Mouse (Mus musculus): Measurements from ENCODE around the gene Polr2g. TPM values are rescaled to one million over a fixed set of nuclear protein-coding genes. Genes with fewer than 3 reads are reported as not detected.
A peak's percentile ranks its signal among the peaks of the same experiment; 100 is the strongest.
"Not testable (repeated sequence)": the region's sequence is repeated elsewhere in the genome, so short reads cannot be mapped to it uniquely, and the experiment has no call there.

Gene Polr2g
- polyA plus RNA-seq (2015; fragmentation: Nextera tagmentation; extraction: Ambion mirVana) = 175 and 178 TPM in 2 replicates

- Histone ChIP-seq H3K9ac (peak within 1 kb of the TSS; percentile 86), H3K4me3 (peak within 1 kb of the TSS; percentile 84), H3K36me3 (peaks cover 24% of the 10 kb centered on the region), H3K4me2 (peak within 1 kb of the TSS; percentile 92), H3K27ac (peak within 1 kb of the TSS; percentile 82), H3K27me3 (no peaks in the 10 kb centered on the region), H3K4me1 (peaks cover 25% of the 10 kb centered on the region), H3K9me3 (no peaks in the 10 kb centered on the region)
- peak; percentile 52; the same call in 1 of the 2 replicates for ATAC-seq (ENCODE audit: insufficient number of reproducible peaks, insufficient read depth, low FRiP score, low TSS enrichment, low read depth)
- 2% methylated on average over 25 of the region's 25 CpGs for WGBS
Observed at GRCm38 (mm10) chr19:8798264-8798946, at the start of gene Polr2g. Gene Polr2g (minus strand): TSS chr19:8798577.

DNA sequence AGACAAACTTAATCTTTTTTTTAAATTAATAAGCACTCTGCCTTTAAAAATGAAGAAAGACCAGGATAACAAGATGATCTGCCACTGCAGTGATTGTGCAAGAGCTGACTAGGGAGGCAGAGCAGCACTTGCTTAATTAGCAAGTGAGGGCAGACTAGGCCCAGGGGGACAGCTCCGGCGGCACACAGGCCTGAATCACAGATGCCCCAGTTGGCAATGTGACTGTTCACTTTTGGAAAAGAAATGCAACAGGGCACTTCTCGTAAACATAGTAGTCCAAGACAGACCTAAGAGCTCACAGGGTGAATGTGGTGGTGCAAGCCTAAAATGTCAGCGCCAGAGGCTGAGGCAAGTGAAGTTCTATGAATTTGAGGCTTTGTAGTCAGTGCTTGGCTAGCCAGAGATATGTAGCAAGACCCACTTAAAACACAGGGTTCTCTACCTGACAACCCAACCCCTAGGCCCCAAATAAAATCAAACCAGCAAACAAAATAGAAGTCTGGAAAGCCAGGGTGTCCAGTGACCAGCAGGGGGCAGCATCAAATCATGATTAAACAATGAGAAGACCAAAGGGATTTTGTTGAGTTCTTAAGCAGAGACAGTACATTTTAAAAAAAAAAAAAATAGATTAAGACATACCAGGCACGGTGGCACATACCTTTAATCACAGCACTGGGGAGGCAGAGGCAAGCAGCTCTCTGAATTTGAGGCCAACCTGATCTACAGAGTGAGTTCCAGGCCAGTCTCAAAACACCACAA is 46.2 kb upstream of the Polr2g start:
- H3K27ac ChIP-seq = no peak overlapping the region
- no peaks in the 10 kb centered on the region for H3K9me3 ChIP-seq
- H3K9ac ChIP-seq = peak overlapping the region; percentile 16; the same call in 1 of the 2 replicates
- H3K4me2 ChIP-seq = no peak overlapping the region
- H3K27me3 ChIP-seq = no peaks in the 10 kb centered on the region
- ATAC-seq (ENCODE audit: insufficient number of reproducible peaks, insufficient read depth, low FRiP score, low TSS enrichment, low read depth) = no peak
- WGBS = 64% methylated on average over 5 of the region's 5 CpGs
- peaks cover 16% of the 10 kb centered on the region for H3K4me1 ChIP-seq
- H3K36me3 ChIP-seq = peaks cover 45% of the 10 kb centered on the region
- no peak overlapping the region for H3K4me3 ChIP-seq

DNA sequence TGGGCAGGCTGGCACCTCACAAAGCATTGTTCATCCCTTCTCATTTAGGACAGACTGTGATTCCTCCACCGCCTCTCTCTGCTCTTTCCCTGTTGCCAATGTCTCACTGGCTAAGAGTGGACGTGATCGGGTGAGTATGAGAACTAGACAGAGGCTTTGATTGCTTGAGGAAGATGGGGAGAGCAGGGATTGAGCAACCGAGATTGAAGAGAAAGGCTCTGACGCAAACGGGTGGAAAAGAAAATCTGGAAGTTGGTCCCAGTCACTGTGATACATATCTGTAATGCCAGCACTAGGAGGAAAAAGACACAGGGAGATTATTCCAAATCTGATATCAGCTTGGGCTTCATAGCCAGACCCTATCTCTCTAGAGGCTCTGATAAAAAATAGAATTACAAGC is 44.6 kb upstream of the Polr2g start:
- Histone ChIP-seq H3K9ac (no peak overlapping the region), H3K4me1 (peaks cover 31% of the 10 kb centered on the region), H3K27me3 (no peaks in the 10 kb centered on the region), H3K9me3 (no peaks in the 10 kb centered on the region), H3K4me3 (no peak overlapping the region), H3K36me3 (peaks cover 40% of the 10 kb centered on the region), H3K27ac (no peak overlapping the region), H3K4me2 (no peak overlapping the region)
- ATAC-seq (ENCODE audit: insufficient number of reproducible peaks, insufficient read depth, low FRiP score, low TSS enrichment, low read depth) = no peak
- WGBS = 85% methylated on average over 6 of the region's 6 CpGs

GRCm38 (mm10) chr19:8841012-8841411 is 42.6 kb upstream of the Polr2g start:
- H3K4me1 ChIP-seq = peaks cover 31% of the 10 kb centered on the region
- H3K4me2 ChIP-seq = peak overlapping the region; percentile 79
- H3K36me3 ChIP-seq = peaks cover 24% of the 10 kb centered on the region
- no peaks in the 10 kb centered on the region for H3K27me3 ChIP-seq
- WGBS = 94% methylated on average over 7 of the region's 7 CpGs
- H3K4me3 ChIP-seq = peak overlapping the region; percentile 48
- ATAC-seq (ENCODE audit: insufficient number of reproducible peaks, insufficient read depth, low FRiP score, low TSS enrichment, low read depth) = no peak
- H3K9ac ChIP-seq = peak overlapping the region; percentile 73
- H3K9me3 ChIP-seq = no peaks in the 10 kb centered on the region
- H3K27ac ChIP-seq = no peak overlapping the region

- Histone ChIP-seq H3K27ac (no peak overlapping the region), H3K27me3 (no peaks in the 10 kb centered on the region), H3K36me3 (peaks cover 26% of the 10 kb centered on the region), H3K4me3 (peak overlapping the region; percentile 48), H3K9me3 (no peaks in the 10 kb centered on the region), H3K4me2 (peak overlapping the region; percentile 79), H3K9ac (peak overlapping the region; percentile 73), H3K4me1 (peaks cover 31% of the 10 kb centered on the region)
- 22% methylated on average over 29 of the region's 29 CpGs for WGBS
- no peak for ATAC-seq (ENCODE audit: insufficient number of reproducible peaks, insufficient read depth, low FRiP score, low TSS enrichment, low read depth)
Observed at GRCm38 (mm10) chr19:8839908-8840791, 41.8 kb upstream of the Polr2g start.

DNA sequence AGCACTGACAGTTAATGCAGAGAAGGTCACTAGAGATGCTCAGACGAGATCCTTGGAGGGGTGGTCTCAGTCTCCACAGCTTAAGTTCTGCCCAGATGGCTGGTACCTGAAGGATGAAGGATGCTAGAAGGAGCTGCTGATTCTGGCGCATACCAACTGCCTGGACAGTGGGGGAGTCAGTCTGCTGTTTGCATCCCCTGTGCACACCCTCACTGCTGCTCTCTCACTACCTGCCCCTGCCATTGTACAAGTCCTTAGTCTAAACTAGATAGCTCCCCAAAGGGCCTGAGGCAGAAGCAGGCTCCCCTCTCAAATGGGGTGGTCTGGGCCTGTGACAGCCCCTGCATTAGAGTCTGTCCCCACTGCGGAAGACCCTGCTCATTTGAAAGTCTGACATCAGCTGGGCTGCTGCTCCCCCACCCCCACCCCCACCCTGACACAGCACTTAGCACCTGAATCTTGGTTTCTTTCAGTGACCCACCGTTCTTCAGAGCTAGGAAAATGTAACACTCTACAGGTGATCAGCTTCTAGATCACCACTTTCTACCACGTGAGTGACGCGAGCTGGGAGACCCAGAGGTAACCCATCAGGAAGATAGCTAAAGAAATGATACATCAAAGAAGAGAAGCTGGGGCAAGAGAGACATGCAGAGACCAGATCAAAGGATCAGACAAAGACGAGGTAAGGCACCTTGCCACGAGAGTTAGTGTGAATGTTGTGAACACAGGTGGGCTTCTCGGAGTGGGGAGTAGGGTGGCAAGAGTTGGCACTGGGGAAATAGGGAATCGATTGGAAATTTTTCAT is 40.9 kb upstream of the Polr2g start, which contains the start of gene Gng3:
Gng3 (minus strand) TSS at position 92 of the 805 bp plus-strand sequence.
- peak within 1 kb of the TSS; percentile 79 for H3K4me2 ChIP-seq
- peak; percentile 27 for ATAC-seq (ENCODE audit: insufficient number of reproducible peaks, insufficient read depth, low FRiP score, low TSS enrichment, low read depth)
- H3K27me3 ChIP-seq = no peaks in the 10 kb centered on the region
- H3K4me1 ChIP-seq = peaks cover 31% of the 10 kb centered on the region
- peak within 1 kb of the TSS; percentile 83 for H3K9ac ChIP-seq
- peak within 1 kb of the TSS; percentile 99 for H3K27ac ChIP-seq
- 47% methylated on average over 11 of the region's 11 CpGs for WGBS
- H3K4me3 ChIP-seq = peak within 1 kb of the TSS; percentile 56
- H3K9me3 ChIP-seq = no peaks in the 10 kb centered on the region
- peaks cover 32% of the 10 kb centered on the region for H3K36me3 ChIP-seq

DNA sequence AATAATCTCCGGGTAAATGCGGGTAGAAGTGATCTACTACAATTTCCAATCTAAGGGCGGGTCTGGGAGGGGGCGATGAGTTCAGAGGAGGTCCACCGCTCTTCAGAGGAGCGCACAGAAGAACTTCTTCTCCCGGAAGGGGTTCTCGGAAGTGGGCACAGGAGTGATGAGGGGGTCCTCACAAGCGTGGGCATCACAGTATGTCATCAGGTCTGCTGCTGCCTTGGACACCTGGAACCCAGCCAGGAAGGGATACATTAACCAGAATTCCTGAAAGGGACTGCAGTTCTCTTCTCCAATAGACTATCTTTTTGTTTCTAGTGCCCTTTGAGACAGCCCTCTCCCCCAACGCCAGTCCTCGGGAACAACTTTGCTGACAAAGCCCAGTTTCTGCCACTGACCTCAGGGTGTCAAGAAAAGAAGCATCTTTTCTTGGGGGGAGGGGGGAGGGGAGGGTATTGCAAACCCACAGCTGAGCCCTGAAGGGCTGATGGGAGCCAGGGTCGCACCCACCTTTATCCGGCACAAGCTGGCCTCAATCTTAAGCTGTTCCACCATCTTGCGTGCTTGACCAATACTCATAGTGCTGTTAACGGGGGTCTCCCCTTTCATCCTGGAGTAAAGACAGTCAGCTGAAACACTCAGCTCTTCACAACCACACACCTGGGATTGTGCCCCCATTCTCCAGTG is 39.8 kb upstream of the Polr2g start:
- WGBS = 17% methylated on average over 15 of the region's 15 CpGs
- ATAC-seq (ENCODE audit: insufficient number of reproducible peaks, insufficient read depth, low FRiP score, low TSS enrichment, low read depth) = no peak; the same call in 1 of the 2 replicates
- Histone ChIP-seq H3K4me2 (peak overlapping the region; percentile 79), H3K9me3 (no peaks in the 10 kb centered on the region), H3K9ac (peak overlapping the region; percentile 83), H3K4me3 (peak overlapping the region; percentile 56), H3K27ac (peak overlapping the region; percentile 99), H3K36me3 (peaks cover 43% of the 10 kb centered on the region), H3K4me1 (peaks cover 31% of the 10 kb centered on the region), H3K27me3 (no peaks in the 10 kb centered on the region)

- H3K27ac ChIP-seq = peak within 1 kb of the TSS; percentile 99
- H3K4me1 ChIP-seq = peaks cover 31% of the 10 kb centered on the region
- no peaks in the 10 kb centered on the region for H3K27me3 ChIP-seq
- peak; percentile 53 for ATAC-seq (ENCODE audit: insufficient number of reproducible peaks, insufficient read depth, low FRiP score, low TSS enrichment, low read depth)
- H3K4me3 ChIP-seq = peak within 1 kb of the TSS; percentile 56
- peaks cover 44% of the 10 kb centered on the region for H3K36me3 ChIP-seq
- WGBS = under 1% methylated on average over 38 of the region's 38 CpGs
- peak within 1 kb of the TSS; percentile 83 for H3K9ac ChIP-seq
- no peaks in the 10 kb centered on the region for H3K9me3 ChIP-seq
- peak within 1 kb of the TSS; percentile 79 for H3K4me2 ChIP-seq
Observed at GRCm38 (mm10) chr19:8837251-8837791, 38.9 kb upstream of the Polr2g start, which contains the start of gene Bscl2. Gene Bscl2 (plus strand): TSS chr19:8837467.

DNA sequence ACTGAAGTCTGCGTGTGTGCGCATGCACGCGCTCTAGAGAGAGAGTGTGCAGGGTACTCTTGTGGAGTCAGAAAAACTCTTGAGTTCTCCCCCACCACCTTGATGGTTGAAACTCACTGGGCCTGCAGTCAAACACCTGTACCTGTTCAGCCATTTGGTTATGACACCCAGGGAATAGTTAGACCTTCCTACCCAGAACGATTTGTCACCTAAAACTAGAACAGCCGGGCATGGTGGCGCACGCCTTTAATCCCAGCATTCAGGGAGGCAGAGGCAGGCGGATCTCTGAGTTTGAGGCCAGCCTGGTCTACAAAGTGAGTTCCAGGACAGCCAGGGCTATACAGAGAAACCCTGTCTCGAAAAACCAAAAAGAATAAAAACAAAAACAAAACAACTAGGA is 38.0 kb upstream of the Polr2g start:
- peaks cover 51% of the 10 kb centered on the region for H3K36me3 ChIP-seq

DNA sequence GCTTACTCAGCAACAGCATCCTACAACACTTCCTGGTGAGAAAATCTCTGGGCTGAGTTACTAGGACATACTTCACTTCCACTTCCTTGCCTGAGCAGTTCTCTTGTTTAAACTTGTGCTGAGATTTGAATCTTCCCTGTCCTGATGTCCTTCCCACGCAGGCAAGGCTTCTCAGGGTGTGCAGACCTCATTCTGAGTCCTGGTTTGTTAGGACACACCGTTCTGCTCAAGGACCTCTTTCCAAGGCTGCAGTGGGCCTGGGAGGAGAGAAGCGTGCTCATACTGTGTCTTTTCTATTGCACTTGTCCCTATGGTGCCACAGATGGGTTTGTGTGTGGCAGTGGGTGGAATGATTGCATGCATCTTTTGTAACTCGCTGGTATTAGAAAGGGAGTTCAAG is 34.6 kb upstream of the Polr2g start:
- H3K27ac ChIP-seq = no peak overlapping the region
- ATAC-seq (ENCODE audit: insufficient number of reproducible peaks, insufficient read depth, low FRiP score, low TSS enrichment, low read depth) = no peak
- H3K4me1 ChIP-seq = peaks cover under 1% of the 10 kb centered on the region; the same call in 1 of the 2 replicates
- H3K4me3 ChIP-seq = no peak overlapping the region
- WGBS = 91% methylated on average over 4 of the region's 4 CpGs
- peaks cover 82% of the 10 kb centered on the region for H3K36me3 ChIP-seq
- no peak overlapping the region for H3K4me2 ChIP-seq
- no peaks in the 10 kb centered on the region for H3K9me3 ChIP-seq
- no peak overlapping the region for H3K9ac ChIP-seq
- H3K27me3 ChIP-seq = no peaks in the 10 kb centered on the region

More for the DNA sequence above, 38.0 kb upstream of the Polr2g start:
- not testable (repeated sequence) for H3K9me3 ChIP-seq; ATAC-seq (ENCODE audit: insufficient number of reproducible peaks, insufficient read depth, low FRiP score, low TSS enrichment, low read depth); H3K9ac ChIP-seq; H3K4me3 ChIP-seq; H3K4me2 ChIP-seq; H3K27me3 ChIP-seq
- WGBS = 97% methylated on average over 10 of the region's 10 CpGs
- Histone ChIP-seq H3K4me1 (peaks cover 31% of the 10 kb centered on the region), H3K27ac (peak overlapping the region; percentile 99; the same call in 1 of the 2 replicates)

All from embryonic facial prominence, embryonic 13.5 days (tissue).